Mouse (Mus musculus) testis, adult 2 months (tissue): ENCODE data around the gene Hoxb4.

Source experiments
- CTCF ChIP-seq: fragments of 200-500 bp; IDR thresholded peaks from 2 replicates; pipeline ENCODE4 v1.5.1; 2012; ENCODE audit warnings: low read depth, mild to moderate bottlenecking, inconsistent platforms, low read length, moderate library complexity; ENCODE audit not compliant: control insufficient read depth, insufficient read depth, insufficient replicate concordance
- POLR2A ChIP-seq: fragments of 200-500 bp; IDR thresholded peaks from 2 replicates; pipeline ENCODE4 v1.6.1; 2012; ENCODE audit warnings: low read depth, mild to moderate bottlenecking, inconsistent platforms, low read length, moderate library complexity; ENCODE audit not compliant: control insufficient read depth

DNA sequence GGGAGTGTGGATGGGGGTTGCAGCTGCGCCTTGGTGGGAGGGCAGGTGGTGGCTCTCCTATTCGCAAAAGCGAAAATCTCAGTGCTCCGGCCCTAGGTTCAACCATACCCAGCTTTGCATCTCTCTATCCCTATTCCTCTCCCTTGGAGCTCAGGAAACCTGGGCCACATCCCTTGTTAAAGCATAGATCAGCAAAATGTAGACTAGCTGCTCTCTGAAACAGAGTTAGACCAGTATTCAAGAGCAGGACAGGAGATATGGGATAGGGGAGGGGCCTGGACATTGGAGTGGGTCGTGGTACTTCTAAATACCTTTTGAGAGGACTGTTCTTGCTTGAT lies 2.8 kb upstream of the Hoxb4 start:
- no peak for TF ChIP-seq CTCF
- no peak for TF ChIP-seq POLR2A
